Mouse (Mus musculus): ENCODE data around the gene Adrb1.

DNA sequence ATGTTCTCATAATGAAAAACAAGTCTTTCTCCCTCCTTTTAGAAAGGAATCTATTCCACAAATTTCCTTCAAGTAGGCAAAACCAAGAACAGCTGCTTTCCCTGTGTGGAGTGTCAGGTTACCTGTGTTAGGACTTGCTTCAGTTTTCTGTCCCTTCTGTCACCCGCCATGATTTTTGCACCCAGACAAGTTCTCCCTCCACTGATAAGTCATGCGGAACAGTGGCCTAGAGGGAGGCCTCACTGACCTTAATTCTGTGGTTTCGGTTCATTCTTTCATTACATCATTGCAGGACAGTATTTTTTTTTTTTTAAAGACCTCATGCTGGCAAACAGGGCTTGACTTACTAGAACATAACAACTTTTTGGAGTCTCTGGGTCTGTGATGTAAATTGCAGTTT, 27.3 kb downstream of the Adrb1 start:
- TF ChIP-seq MAFK (IDR thresholded peaks at IDR 0.05; ENCODE audit: insufficient read depth, low read depth, low read length) (no peak), ZNF384 (IDR thresholded peaks at IDR 0.05; ENCODE audit: low read depth, low read length) (no peak)

All from ES-E14 (cell line).